Mouse (Mus musculus) leukemia stem cell, adult 10-12 weeks (primary cell): Measurements from ENCODE around the gene Klrg1. TPM values are rescaled to one million over a fixed set of nuclear protein-coding genes. Genes with fewer than 3 reads are reported as not detected.

ENCODE experiments used
- polyA plus RNA-seq: library from polyadenylated mRNA; stranded (reverse); fragments of >175 nt; gene quantifications from 2 replicates; pipeline ENCODE4 v1.2.3, GENCODE M21; 2012; ENCODE audit warnings: low replicate concordance

The Klrg1 gene
- not detected in 2 replicates for polyA plus RNA-seq

DNA sequence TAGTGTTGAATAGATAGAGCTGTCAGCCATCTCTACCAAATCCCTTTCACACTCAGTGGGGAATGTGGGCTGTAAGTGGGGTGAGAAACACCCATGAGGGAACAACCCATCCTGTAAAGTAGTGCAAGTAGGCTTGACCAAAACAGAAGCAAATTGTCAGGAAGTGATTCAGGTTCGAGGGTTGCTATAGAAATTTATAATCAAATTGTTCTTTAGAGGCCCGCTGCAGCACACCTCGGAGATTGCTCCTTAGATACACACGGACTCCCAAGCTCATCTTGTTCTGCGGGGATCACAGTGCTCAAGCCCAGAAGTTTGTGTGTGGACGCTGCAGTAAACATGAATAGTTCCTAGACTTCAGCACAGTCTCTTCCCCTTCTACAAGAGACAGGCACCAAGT lies at the start of gene Klrg1:
Gene Klrg1, minus strand, starts transcription at position 101 of the 400 bp plus-strand sequence.

DNA sequence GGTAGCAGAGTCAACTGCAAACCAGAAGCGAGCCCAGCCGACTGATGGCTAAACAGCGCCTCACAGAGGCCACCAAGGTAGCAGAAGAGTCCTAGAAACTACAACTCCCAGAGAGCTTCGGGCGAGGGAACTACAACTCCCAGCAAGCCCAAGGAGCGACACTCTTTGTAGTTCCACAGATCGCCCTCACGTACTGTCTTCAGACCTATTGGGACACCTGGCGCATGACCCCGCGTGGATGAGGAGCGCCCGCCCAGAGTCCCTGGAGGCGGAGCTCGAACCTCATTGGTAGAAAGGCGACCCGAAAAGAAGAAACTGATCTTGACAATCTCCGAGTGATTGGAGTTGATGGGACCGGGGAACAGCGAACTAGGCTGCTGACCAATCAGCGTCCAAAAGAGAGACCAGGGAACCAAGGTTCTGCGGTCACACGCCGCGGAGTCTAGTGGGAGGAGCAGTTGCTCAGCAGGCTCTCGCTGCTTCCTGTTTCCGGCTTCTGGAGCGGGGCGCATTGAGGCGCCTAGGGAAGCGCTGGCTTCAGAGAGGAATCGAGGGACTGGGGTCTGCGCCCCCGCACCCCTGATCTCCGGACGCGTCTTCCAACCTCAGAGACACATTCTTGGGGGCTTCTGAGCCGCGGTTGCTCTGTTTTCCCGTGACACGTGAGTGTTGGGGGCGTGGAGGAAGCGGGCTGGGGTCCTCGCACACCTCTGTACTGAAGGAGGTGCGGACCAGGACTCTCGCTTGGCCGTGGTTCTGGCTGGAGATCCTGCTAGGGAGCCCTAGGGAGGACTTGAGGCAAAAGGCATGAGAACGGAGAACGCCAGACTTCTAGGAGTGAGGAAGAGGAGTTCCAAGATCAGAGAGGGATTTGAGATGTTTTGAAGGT lies 26.1 kb upstream of the Klrg1 start, which contains the start of gene M6pr:
Gene M6pr, plus strand, starts transcription at position 216 of the 889 bp plus-strand sequence.

Other genes with a start within 250 kb of the Klrg1 start
- 10.9 and 28.1 TPM in 2 replicates for gene M6pr, start 25.8 kb upstream of the Klrg1 start, polyA plus RNA-seq
- gene Phc1, start 57.7 kb upstream of the Klrg1 start, polyA plus RNA-seq: 2.6 and 21.4 TPM in 2 replicates
- gene Rimklb, start 215.9 kb upstream of the Klrg1 start, polyA plus RNA-seq: not detected in 2 replicates
- not detected in 2 replicates for gene Mfap5, start 223.0 kb upstream of the Klrg1 start, polyA plus RNA-seq